Mouse (Mus musculus) hematopoietic stem cell, adult 5-6 weeks (primary cell): ENCODE results near the gene Bahd1. TPM values are rescaled to one million over a fixed set of nuclear protein-coding genes. Genes with fewer than 3 reads are reported as not detected.

Experiments
- ATAC-seq, 2 experiments: fragments of 125-278 bp in 1 of 2; replicated peaks in 1 of 2; 2 replicates each; pipeline ENCODE4 v1.8.0; 2016 to 2017; ENCODE audit warnings: inconsistent platforms in 2 of 2, mild to moderate bottlenecking in 2 of 2, moderate number of reproducible peaks in 2 of 2, low read depth in 1 of 2, moderate TSS enrichment in 1 of 2; ENCODE audit not compliant: low FRiP score in 2 of 2, poor library complexity in 2 of 2, severe bottlenecking in 2 of 2, insufficient read depth in 1 of 2, low TSS enrichment in 1 of 2
- total RNA-seq: library from RNA; stranded (forward); fragments of 172-1452, 232-1000 nt; gene quantifications from 2 replicates; pipeline ENCODE4 v1.2.3, GENCODE M21; 2017

Bahd1 gene
- total RNA-seq, 1 experiment from 2014 or later: 6.4 TPM

DNA sequence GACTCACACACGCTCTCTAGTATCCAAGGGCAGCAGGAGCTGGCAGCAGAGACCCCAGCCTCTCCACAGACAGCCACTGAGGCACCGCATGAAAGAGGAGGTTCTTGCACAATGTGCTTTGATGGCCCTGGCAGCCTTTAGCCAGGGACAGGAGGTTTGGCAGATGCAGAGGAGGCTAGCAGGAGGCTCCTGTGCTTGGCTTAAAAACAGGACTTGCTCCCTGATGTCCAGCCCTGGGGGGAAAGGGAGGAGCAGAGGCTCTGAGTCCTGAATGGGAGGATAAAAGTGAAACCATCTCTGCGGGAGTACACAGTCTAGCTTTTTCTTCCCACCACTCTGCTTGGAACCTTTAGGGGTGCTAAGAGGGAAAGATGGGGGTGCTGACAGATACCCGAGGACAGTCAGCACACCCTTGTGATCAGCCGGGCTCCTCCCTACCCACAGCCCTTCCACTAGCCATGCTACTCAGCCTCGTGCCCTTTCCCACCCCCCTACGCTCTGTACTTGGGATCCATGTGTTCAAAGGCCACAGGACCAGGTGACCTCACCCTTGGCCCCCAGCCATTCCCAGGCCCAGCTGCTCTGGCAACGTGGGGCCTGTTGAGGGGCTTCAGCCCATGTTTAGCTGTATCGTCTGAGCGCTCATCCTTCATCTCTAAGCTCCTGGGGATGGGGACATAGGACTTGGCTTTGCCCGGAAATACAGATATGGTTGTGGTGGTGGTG is 13.5 kb downstream of the Bahd1 start:
- no peak for ATAC-seq

DNA sequence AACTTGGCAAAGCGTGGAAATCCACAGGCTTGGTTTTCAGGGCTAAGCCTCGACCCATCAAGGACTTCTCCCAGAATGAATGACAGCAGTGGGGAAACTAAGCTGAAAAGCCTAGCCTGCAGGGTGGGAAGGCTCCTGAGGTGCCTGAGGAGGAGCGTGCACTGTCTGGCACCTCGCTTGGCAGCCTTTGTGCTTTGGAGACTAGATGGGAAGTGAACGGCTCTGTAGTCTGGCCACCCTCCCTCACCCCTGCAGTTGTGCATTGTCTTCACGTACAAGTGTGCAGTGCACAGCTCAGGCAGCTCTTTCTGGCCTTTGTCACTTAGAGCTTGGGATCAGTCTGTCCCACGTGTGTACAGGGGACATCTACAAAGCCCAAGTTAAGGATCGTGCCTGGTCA is 14.5 kb downstream of the Bahd1 start:
- ATAC-seq: no peak

DNA sequence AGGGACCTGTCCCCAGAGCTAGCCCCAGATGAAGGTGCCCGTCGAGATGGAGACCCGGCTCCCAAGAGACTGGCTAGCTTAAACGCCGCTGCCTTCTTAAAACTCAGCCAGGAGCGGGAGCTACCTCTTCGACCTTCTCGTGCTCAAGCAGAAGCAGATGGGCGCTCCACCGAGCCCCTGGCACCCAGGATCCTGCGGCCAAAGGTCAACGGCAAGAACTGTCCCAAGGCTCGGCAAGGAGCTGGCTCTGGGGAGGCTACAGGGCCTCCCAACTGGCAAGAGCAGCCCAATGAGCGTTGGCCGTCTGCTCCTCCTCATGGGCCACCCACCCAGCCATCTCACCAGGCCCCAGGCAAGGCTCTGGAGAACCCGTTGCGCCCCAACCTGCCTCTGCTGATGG is 16.3 kb downstream of the Bahd1 start:
- ATAC-seq: no peak

DNA sequence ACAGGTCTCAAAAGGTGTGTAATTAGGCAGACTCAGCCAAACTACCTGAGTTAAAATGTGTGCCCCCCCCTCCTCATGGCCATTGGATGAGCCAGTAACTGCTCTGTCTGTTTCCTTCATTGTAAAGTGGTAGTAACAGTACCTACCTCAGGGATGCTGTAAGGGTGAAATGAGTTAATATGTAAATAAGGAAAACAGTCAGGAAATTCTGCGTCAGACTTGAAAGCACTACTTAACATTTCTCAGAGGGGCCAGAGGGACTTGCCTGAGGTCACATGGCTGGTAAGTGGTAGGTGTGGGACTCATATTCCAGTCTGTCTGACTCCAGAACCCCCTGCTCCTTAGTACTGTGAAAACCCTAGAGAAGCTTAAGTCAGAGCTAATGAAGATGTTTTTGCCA is 18.4 kb downstream of the Bahd1 start:
- no peak for ATAC-seq

DNA sequence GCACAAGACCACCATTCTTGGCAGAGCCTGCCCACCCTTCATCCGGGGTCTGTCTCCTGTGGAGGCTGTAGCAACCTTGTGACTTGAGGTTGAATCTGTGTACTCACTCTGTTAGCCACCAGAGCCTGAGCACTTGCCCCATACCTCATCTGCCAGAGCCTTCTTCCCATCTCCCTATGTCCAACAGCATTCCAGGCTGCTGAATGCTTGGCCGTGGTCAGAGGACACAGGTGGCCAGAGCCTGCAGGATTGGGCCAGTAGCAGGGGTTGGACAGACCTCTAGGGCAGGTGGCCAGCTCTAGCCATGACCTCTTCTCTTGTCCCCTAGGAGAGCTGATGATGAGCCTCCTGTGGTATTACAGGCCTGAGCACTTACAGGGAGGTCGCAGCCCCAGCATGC is 20.3 kb downstream of the Bahd1 start:
- no peak for ATAC-seq

- ATAC-seq: 0 out of 4 replicates have a peak, but pooled peaks of 1 of the 2 experiments have one; percentile 6
These were observed 25.8 kb downstream of the Bahd1 start for GRCm38 (mm10) chr2:118925952-118926351.

- ATAC-seq: peak; percentile 70 to 76
These were observed 26.3 kb downstream of the Bahd1 start, which contains the start of gene Chst14 for GRCm38 (mm10) chr2:118926361-118926997. TSS of gene Chst14 (plus strand) at chr2:118926496.

DNA sequence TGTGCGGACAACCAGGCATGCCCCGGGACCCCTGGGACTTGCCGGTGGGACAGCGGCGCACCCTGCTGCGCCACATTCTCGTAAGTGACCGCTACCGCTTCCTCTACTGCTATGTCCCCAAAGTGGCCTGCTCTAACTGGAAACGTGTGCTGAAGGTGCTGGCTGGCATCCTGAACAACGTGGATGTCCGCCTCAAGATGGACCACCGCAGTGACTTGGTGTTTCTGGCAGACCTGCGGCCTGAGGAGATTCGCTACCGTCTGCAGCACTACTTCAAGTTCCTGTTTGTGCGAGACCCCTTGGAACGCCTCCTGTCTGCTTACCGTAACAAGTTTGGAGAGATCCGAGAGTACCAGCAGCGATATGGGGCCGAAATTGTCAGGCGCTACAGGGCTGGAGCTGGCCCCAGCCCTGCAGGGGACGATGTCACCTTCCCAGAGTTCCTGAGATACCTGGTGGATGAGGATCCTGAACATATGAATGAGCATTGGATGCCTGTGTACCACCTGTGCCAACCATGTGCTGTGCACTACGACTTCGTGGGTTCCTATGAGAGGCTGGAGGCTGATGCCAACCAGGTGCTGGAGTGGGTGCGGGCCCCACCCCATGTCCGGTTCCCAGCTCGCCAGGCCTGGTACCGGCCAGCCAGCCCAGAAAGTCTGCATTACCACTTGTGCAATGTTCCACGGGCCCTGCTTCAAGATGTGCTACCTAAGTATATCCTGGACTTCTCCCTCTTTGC is 27.0 kb downstream of the Bahd1 start:
- peak; percentile 40 to 46; a peak in 3 of 4 replicates for ATAC-seq

DNA sequence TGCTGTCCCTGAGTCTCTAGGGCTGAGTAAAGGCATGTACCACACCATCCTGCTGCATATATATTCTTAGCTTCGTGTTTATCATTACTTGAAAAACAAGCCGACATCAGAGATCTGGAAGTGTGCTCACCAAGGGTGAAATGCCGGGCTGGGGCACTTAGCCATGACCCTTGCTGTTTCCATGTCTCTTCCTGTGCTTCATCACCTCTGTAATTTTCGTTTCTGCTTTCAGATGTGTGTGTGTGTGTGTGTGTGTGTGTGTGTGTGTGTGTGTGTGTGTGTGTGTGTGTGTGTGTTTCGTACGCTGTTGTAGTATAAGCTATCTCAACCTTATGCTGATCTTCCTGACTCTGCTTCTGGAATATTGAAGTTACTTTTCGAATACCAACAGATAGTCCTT is 41.2 kb downstream of the Bahd1 start:
- no peak for ATAC-seq

- ATAC-seq: no peak
These were observed 43.1 kb downstream of the Bahd1 start for GRCm38 (mm10) chr2:118943232-118943631.

GRCm38 (mm10) chr2:118948818-118949217 is 48.6 kb downstream of the Bahd1 start:
- no peak for ATAC-seq

DNA sequence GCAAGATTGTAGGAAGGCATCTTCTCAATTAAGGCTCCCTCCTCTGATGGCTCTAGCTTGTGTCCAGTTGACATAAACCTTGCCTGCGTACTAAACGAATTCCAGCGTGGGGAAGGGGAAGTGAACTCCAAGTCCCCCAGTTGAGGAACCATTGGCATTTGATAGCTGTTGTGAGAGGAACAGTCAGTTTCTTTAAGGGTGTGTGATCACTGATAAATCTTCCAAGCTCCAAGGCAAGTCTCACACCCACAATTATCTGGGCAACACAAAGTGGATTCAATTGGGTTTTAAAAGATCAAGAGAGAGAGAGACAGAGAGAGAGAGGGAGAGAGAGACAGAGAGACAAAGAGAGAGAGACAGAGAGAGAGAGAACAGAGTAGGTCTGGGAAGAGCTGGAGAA is 49.5 kb downstream of the Bahd1 start:
- ATAC-seq: no peak

- no peak for ATAC-seq
These were observed 56.3 kb downstream of the Bahd1 start for GRCm38 (mm10) chr2:118956497-118956896.

GRCm38 (mm10) chr2:118959644-118960043 is 59.5 kb downstream of the Bahd1 start:
- no peak for ATAC-seq

DNA sequence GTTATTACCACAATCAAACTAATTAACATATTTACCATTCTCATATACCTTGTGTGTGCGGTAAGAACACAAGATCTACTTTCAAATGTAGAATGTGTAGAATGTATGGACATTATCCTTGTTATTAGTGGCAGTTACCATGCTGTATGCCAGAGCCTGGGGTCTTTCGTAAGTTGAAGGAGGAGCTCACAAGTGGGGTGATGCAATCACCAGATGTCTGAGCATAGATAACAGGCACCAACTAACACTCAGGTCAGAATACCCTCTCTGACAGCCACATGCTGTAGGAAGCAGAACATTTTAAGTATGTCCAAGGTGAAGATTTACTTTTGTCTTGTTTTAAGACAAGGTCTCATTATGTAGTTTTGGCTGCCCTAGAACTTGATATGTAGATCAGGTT is 60.2 kb downstream of the Bahd1 start:
- no peak for ATAC-seq

DNA sequence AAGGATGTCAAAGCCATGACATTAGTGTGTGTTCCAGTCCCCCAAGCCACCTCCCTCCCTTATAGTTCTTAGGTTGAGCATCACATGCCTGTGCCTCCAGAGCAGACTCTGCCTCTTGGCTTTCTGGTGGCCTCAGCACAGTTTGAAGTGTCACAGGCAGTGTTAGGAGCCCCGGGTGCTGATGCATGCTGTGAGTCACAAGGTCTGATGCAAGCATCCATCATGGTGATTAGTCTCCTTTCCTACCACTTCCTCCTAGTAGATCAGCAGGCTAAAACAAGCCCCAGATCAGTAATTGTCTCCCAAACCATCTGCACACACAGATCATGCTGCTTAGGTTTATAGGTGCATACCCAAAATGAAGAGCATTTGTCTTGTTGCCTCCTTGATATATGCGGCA is 61.4 kb downstream of the Bahd1 start:
- ATAC-seq: peak in 1 of 2 experiments; percentile 56; a peak in 1 of 4 replicates

GRCm38 (mm10) chr2:118963007-118963675 is 63.0 kb downstream of the Bahd1 start:
- peak in 1 of 2 experiments; percentile 29; a peak in 1 of 4 replicates for ATAC-seq

DNA sequence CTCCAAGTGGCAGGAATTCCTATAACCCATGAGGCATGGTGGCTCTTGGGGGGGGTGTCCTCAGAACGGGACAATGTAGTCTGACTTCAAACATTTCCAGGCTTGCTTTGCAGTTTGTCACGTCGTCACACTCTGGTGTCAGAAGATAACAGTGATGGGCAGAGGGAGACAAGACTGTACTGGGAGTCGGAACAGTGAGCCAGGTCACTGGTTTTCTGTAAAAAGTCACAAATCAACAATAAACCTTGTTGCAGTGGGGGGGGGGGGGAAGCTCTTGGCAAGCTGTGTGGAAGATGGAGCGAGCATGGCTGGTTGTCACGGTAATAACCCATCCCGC is 63.5 kb downstream of the Bahd1 start:
- 0 out of 4 replicates have a peak, but pooled peaks of 1 of the 2 experiments have one; percentile 23 for ATAC-seq
